Mouse (Mus musculus) intestine, postnatal 0 days (tissue): ENCODE data around the gene Nhej1. TPM values are rescaled to one million over a fixed set of nuclear protein-coding genes. Genes with fewer than 3 reads are reported as not detected.
A peak's percentile ranks its signal among the peaks of the same experiment; 100 is the strongest.

Experiments
- ATAC-seq: fragments of 200-750 bp; cut with Nextera tagmentation; 2 replicates; pipeline ENCODE4 v1.8.0; 2017; ENCODE audit warnings: mild to moderate bottlenecking, moderate TSS enrichment, moderate library complexity
- H3K27ac ChIP-seq: fragments of 300-500 bp; sonication (generic); 2 replicates; pipeline ENCODE4 v1.5.1; 2014; ENCODE audit warnings: mild to moderate bottlenecking, low read depth, low read length, moderate library complexity
- H3K27me3 ChIP-seq: fragments of 300-500 bp; sonication (generic); replicated peaks from 2 replicates; pipeline ENCODE4 v1.6.1; 2014; ENCODE audit warnings: low read length, mixed read lengths; ENCODE audit not compliant: control insufficient read depth, insufficient read depth
- H3K36me3 ChIP-seq: fragments of 300-500 bp; sonication (generic); 2 replicates; pipeline ENCODE4 v1.6.1; 2014; ENCODE audit warnings: mild to moderate bottlenecking, moderate library complexity; ENCODE audit not compliant: control insufficient read depth, insufficient read depth
- H3K4me1 ChIP-seq: fragments of 300-500 bp; sonication (generic); replicated peaks from 2 replicates; pipeline ENCODE4 v1.6.1; 2014; ENCODE audit warnings: antibody characterized with exemption, low read length, mixed read lengths; ENCODE audit not compliant: control insufficient read depth, insufficient read depth
- H3K4me2 ChIP-seq: fragments of 300-500 bp; sonication (generic); replicated peaks from 2 replicates; pipeline ENCODE4 v1.6.1; 2014; ENCODE audit warnings: low read depth, mild to moderate bottlenecking, moderate library complexity
- H3K4me3 ChIP-seq: fragments of 300-500 bp; sonication (generic); 2 replicates; pipeline ENCODE4 v1.5.1; 2014; ENCODE audit warnings: low read depth, low read length
- H3K9ac ChIP-seq: fragments of 300-500 bp; sonication (generic); 2 replicates; pipeline ENCODE4 v1.6.1; 2014; ENCODE audit warnings: mild to moderate bottlenecking, low read depth, low read length
- H3K9me3 ChIP-seq: fragments of 300-500 bp; sonication (generic); 2 replicates; pipeline ENCODE4 v1.6.1; 2016; ENCODE audit warnings: mixed run types; ENCODE audit not compliant: control insufficient read depth
- CTCF ChIP-seq: sonication (generic); IDR thresholded peaks from 2 replicates; pipeline ENCODE4 v1.5.1; 2016; ENCODE audit warnings: low read depth, mild to moderate bottlenecking, control low read depth, antibody characterized with exemption, moderate library complexity
- WGBS: fragments of 180-500 bp; shearing (Covaris S2); extraction: QIAGEN DNeasy Blood & Tissue Kit; methylation state at CpG from one replicate; pipeline ENCODE4 v1.1.7; 2014; 5-methylcytosine and 5-hydroxymethylcytosine counted together
- polyA plus RNA-seq: library from polyadenylated mRNA; unstranded; fragments of >200 nt; fragmentation: Nextera tagmentation; extraction: Ambion mirVana; gene quantifications from 2 replicates; pipeline ENCODE4 v1.2.1, GENCODE M21; 2015

Nhej1 gene
- polyA plus RNA-seq: 5.0 TPM in 2 replicates

DNA sequence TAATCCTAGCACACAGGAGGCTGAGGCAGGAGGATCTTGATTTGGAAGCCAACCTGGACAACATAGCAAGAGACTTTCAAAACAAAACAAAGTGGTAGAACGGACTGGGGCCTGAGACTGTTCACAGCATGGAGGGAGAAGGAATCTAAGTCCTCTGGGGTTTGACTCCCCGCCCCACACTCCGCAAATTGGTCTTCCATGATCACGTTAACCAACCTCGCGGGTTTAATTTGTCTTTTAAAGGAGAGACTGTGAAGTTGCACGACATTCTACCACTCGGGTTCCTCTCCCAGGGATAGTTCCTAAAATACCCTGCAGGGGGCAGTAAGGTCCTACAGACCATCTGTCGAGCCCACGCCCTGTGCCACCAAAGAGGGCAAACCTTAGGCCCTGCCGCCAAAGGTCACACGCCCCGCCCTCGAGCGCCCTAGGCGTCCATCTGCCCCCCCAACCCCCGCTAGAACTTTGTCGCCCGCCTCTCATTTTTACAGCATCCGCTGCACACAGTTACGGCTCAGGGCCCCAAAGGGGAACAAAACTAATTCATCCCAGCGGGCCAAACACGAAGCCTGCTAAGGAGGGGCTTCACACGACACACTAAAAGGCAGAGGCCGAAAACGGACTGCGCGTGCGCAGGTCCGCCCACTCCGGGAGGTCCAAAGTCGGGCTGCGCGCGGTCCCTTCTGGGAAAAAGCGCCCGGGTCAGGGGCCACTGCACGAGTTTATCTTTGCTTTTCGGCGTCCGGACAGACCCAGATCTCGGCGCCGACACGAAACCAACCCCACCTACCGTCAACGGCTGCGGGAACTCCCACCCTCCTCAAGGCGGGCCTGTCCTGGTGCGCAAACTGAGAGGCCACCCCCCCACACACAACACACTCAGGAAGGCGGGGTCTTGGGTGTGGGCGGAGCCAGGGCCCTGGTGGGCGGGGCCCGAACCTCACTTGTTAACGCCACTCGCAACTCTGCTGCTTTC is at the start of gene Nhej1:
Nhej1 (minus strand) TSS at position 855 of the 976 bp plus-strand sequence.
- TF ChIP-seq CTCF: peak; percentile 91
- Histone ChIP-seq H3K27ac (peak within 1 kb of the TSS; percentile 97), H3K4me1 (0 out of 2 replicates have a peak, but pooled peaks cover 5% of the 10 kb centered on the region), H3K9ac (peak within 1 kb of the TSS; percentile 43), H3K36me3 (no peaks in the 10 kb centered on the region), H3K27me3 (no peaks in the 10 kb centered on the region), H3K4me2 (peak within 1 kb of the TSS; percentile 69), H3K9me3 (no peaks in the 10 kb centered on the region), H3K4me3 (peak within 1 kb of the TSS; percentile 51)
- WGBS: 1% methylated on average over 56 of the region's 56 CpGs
- ATAC-seq: peak; percentile 96

DNA sequence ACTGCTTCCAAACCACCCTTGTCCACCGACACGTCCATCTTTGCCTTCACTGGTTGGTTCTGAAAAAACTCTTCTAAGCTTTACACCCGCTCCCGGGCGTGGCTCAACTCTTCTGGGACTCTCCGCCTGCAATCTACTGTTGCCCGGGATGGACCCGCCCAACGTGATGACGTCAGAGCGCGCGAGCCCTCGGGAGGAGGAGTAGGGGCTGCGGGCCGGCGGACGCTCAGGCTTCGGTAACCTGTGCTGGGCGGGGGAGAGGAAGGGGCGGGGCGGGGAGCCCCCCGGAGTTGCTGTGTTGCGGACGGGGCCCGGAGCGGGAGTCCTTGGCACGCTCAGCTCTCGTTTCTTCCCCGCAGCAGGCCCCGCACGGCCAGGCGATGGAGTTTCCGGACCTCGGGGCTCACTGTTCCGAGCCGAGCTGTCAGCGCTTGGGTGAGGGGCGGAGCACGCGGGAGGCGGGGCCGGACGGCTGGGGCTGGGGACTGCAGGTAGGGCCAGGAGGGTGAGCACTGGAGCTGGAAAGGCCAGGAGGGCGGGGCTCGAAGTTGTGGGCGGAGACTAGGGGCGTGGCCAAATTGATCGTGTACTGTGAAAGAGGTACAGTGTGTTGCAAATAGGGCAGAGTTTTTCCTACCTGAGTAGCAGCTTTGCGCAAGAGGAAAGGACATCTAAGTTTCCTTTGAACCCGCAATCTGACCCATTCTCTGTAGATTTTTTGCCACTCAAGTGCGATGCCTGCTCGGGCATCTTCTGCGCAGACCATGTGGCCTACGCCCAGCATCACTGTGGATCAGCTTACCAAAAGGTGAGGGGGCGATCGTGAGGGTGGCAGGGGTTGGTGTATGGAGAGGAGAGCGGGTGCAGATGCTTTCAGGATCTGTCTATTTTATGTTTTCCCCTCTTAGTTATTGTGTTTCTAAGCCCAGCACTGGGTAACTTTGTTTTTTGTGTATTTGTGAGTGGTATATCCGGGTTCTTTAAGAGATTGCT is 43.8 kb upstream of the Nhej1 start, which contains the start of gene Zfand2b:
Zfand2b (plus strand) TSS at position 175 of the 993 bp plus-strand sequence.
- peak; percentile 99 for ATAC-seq
- peak within 1 kb of the TSS; percentile 84 for H3K4me3 ChIP-seq
- H3K36me3 ChIP-seq: peaks cover 39% of the 10 kb centered on the region
- peak within 1 kb of the TSS; percentile 91 for H3K27ac ChIP-seq
- H3K27me3 ChIP-seq: no peaks in the 10 kb centered on the region
- H3K4me1 ChIP-seq: peaks cover 7% of the 10 kb centered on the region; the same call in 1 of the 2 replicates
- H3K4me2 ChIP-seq: peak within 1 kb of the TSS; percentile 68
- peak within 1 kb of the TSS; percentile 69 for H3K9ac ChIP-seq
- WGBS: under 1% methylated on average over 59 of the region's 59 CpGs
- H3K9me3 ChIP-seq: no peaks in the 10 kb centered on the region
- 0 out of 2 replicates have a peak, but pooled peaks have one; percentile 32 for TF ChIP-seq CTCF

DNA sequence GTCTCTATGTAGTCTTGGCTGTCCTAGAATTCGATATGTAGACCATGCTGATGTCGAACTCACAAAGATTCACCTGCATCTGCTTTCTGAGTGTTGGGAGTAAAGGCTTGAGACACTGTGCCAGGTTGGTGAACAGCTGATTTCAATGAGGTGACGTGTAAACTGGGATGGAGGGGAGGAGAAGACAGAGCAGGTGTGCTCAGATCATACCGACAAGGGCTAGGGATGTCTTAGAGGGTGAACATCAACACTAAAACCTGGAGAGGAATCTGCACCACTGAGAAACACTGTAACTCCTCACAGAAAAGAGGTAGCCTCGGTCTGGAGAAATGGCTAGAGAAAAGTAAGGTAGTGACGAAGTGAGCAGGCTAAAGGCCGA is 43.1 kb upstream of the Nhej1 start:
- peaks cover 7% of the 10 kb centered on the region; the same call in 1 of the 2 replicates for H3K4me1 ChIP-seq
- no peaks in the 10 kb centered on the region for H3K9me3 ChIP-seq
- peak overlapping the region; percentile 84 for H3K4me3 ChIP-seq
- H3K36me3 ChIP-seq: peaks cover 35% of the 10 kb centered on the region
- ATAC-seq: 0 out of 2 replicates have a peak, but pooled peaks have one; percentile 0
- TF ChIP-seq CTCF: no peak
- H3K27ac ChIP-seq: no peak overlapping the region
- WGBS: 9% methylated on average over 7 of the region's 7 CpGs
- H3K27me3 ChIP-seq: no peaks in the 10 kb centered on the region
- H3K4me2 ChIP-seq: peak overlapping the region; percentile 68
- H3K9ac ChIP-seq: peak overlapping the region; percentile 69; the same call in 1 of the 2 replicates

DNA sequence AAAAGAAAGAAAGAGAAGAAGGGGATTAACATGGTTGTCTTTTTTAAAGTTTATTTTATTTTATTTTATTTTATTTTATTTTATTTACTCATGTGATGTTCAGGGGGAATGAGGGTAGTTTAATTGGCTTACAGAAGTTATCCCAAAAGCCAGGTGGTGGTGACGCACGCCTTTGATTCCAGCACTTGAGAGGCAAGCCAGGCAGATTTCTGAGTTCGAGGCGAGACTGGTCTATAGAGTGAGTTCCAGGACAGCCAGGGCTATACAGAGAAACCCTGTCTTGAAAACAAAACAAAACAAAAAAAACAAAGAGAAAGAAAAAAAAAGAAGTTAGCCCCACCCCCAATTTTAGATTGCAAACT is 35.2 kb upstream of the Nhej1 start:
- WGBS: 83% methylated on average over 4 of the region's 4 CpGs

DNA sequence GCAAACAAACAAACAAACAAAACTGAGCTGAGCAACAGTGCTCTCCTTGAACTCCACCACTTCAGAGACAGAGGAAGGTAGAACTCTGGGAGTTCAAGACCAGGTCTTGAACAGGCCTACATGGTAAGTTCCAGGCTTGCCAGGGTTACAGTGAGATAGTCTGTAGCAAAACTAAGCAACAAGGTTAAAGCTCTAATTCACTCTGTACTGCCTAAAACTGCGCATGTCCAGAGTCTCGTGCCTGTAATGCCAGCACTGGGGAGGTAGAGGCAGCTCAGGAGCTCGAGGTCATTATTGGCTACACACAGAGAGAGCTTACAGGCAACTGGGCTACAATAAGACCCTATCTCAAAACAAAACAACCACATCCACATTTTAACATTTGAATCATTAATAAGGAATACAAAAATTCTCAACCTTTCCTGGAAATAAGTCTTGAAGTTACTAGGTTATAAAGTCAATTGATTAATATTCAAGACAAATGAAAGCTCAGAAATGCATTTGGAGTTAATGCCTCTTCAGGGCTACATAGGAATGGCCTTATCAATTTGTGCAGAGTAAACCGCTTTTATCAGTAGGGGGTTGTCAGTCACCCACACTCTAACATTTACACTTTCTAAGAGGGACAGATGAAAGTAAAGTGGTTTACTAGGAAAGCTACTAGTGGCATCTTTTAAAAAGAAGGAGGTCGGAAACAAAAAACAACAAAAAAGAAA is 34.7 kb upstream of the Nhej1 start:
- H3K4me3 ChIP-seq: no peak overlapping the region
- H3K4me1 ChIP-seq: no peaks in the 10 kb centered on the region
- no peak overlapping the region for H3K27ac ChIP-seq
- H3K4me2 ChIP-seq: no peak overlapping the region
- no peaks in the 10 kb centered on the region for H3K36me3 ChIP-seq
- H3K27me3 ChIP-seq: no peaks in the 10 kb centered on the region
- H3K9me3 ChIP-seq: no peaks in the 10 kb centered on the region
- no peak for ATAC-seq
- 61% methylated on average over 5 of the region's 5 CpGs for whole genome bisulfite sequencing
- H3K9ac ChIP-seq: no peak overlapping the region
- no peak for TF ChIP-seq CTCF

More for the DNA sequence above, 35.2 kb upstream of the Nhej1 start:
- ATAC-seq: no peak
- Histone ChIP-seq H3K4me2 (no peak overlapping the region), H3K36me3 (no peaks in the 10 kb centered on the region), H3K9me3 (no peaks in the 10 kb centered on the region), H3K27me3 (no peaks in the 10 kb centered on the region), H3K27ac (no peak overlapping the region), H3K4me3 (no peak overlapping the region), H3K4me1 (no peaks in the 10 kb centered on the region), H3K9ac (no peak overlapping the region)
- no peak for TF ChIP-seq CTCF
